Mouse (Mus musculus) embryonic fibroblast, embryonic 13.5 days (primary cell): Measurements from ENCODE around the gene Cntnap5a. TPM values are rescaled to one million over a fixed set of nuclear protein-coding genes. Genes with fewer than 3 reads are reported as not detected.

Experiments used
- H3K27ac ChIP-seq: 2 replicates; pipeline ENCODE4 v1.5.1; 2012; ENCODE audit warnings: low read length, control low read depth, inconsistent platforms; ENCODE audit not compliant: insufficient read depth
- H3K4me1 ChIP-seq: 2 replicates; pipeline ENCODE4 v1.6.1; 2011; ENCODE audit warnings: low read length; ENCODE audit not compliant: control insufficient read depth, insufficient read depth
- H3K4me3 ChIP-seq: 2 replicates; pipeline ENCODE4 v1.5.1; 2011; ENCODE audit warnings: mild to moderate bottlenecking, control low read depth, low read length; ENCODE audit not compliant: insufficient read depth
- CTCF ChIP-seq: IDR thresholded peaks from 2 replicates; pipeline ENCODE4 v1.5.1; 2011; ENCODE audit warnings: mild to moderate bottlenecking, control low read depth, low read length, moderate library complexity, borderline replicate concordance; ENCODE audit not compliant: insufficient read depth
- POLR2A ChIP-seq: IDR thresholded peaks from 2 replicates; pipeline ENCODE4 v1.6.1; 2011; ENCODE audit warnings: low read depth, mild to moderate bottlenecking, control low read depth, low read length, moderate library complexity
- polyA plus RNA-seq: library from polyadenylated mRNA; stranded (reverse); fragments of >200 nt; gene quantifications from 2 replicates; pipeline ENCODE4 v1.2.4, GENCODE M21; 2011; ENCODE audit warnings: low read depth; ENCODE audit not compliant: missing spikeins, insufficient read length

Cntnap5a gene
- polyA plus RNA-seq, 1 experiment = not detected

GRCm38 (mm10) chr1:116409836-116410235 lies 725.3 kb downstream of the Cntnap5a start:
- H3K27ac ChIP-seq = no peak overlapping the region
- TF ChIP-seq POLR2A (no peak), CTCF (no peak)
- no peak overlapping the region for H3K4me3 ChIP-seq
- no peaks in the 10 kb centered on the region for H3K4me1 ChIP-seq

DNA sequence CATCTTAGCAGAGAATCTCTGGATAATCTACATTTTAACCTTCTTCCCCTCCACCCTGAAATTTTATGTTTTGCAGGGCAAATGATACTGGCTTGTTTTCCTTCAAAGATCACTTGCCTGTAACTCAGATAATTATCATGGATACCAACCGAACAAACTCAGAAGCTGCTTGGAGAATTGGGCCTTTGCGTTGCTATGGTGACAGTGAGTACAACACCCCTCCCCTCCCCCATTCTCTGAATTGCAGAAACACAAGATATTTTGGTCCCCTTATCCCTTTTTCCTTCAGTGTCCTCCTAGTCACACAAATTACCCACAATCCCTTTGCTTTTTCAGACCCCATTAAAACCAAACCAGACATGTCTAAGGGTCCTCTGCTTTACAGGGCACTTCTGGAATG lies 743.8 kb downstream of the Cntnap5a start:
- H3K4me1 ChIP-seq = no peaks in the 10 kb centered on the region
- H3K4me3 ChIP-seq = no peak overlapping the region
- TF ChIP-seq CTCF = no peak
- TF ChIP-seq POLR2A = no peak
- H3K27ac ChIP-seq = no peak overlapping the region

DNA sequence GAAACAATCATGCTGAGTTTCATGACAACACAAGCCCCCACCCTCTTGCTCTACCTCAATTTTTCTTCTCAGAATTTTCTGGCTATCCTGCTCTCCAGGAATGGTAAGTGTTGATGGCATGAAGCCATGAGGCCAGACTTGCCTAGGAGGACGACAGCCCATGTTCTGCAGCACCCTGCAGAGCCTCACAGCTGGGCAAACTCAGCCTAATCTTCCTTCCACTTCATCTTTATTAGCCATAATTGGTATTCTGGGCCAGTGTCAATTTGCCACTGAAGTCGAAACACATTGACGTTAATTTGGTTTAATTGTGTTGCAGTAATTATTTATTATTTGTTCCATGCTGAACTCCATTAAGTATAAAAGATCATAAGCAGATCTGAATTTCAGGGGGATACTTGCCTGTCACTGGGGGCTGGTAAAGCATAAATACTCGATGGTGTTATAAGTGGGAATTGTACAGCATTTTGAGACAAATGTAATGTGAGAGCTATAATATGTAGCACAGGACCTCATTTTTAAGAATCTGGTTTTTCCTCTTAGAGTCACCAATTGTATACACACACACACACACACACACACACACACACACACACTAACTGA lies 770.7 kb downstream of the Cntnap5a start:
- TF ChIP-seq POLR2A (no peak), CTCF (no peak)
- H3K4me3 ChIP-seq = no peak overlapping the region
- no peaks in the 10 kb centered on the region for H3K4me1 ChIP-seq
- H3K27ac ChIP-seq = no peak overlapping the region

DNA sequence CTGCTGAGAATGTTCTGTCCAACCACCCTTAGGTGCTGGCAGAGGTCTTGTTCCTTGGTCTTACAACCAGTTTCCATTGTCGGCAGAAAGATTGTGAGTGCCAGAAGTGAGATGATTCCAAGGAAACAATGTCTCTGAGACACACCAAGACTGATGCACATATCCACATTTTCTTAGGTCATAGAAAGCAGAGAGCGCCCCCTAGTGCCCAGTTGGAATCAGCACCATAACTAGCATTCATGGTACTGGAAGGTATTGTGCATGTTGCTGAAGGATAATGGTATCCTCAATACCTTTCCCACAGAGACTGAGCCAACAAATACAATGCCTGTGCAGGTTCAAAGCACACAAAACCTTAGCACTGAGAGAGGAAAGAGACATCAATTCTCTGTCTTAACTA lies 793.1 kb downstream of the Cntnap5a start:
- no peaks in the 10 kb centered on the region for H3K4me1 ChIP-seq
- no peak overlapping the region for H3K27ac ChIP-seq
- no peak overlapping the region for H3K4me3 ChIP-seq
- no peak for TF ChIP-seq POLR2A
- no peak for TF ChIP-seq CTCF

DNA sequence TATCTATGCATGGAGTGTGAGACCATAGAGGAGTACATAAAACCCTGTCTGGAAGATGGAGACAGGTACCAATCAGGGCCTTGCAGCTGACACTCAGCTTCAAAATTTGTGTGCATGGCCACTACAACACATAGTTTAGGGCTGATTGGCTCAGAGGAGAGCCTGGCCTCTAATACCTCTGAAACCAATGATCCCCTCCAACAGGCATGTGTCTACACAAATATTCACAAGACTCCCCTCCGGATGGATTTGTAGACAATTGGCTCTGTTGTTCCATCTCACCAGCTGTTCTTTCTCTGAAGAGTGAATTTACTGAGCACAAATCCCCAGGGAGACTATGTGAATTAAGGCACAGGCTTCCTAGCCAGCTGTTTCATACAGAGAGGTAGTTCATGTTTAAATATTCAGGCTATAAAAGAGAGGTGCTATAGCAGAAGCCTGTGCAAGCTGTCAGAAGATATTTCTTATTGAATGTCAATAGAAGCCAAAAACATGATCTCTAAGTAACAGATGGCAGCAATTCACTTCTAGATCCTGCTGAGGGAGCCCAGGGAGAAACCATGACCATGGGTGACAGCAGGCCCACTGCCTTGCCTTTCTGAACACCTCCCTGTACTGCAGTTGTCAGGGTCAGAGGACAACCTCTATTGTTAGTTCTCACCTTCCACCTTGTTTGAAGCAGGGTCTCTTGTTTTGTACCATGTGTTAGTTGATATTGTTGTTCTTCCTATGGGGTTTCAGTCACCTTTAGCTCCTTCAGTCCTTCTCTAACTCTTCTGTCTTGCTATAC lies 804.4 kb downstream of the Cntnap5a start:
- TF ChIP-seq POLR2A (no peak), CTCF (no peak)
- no peak overlapping the region for H3K4me3 ChIP-seq
- no peaks in the 10 kb centered on the region for H3K4me1 ChIP-seq
- no peak overlapping the region for H3K27ac ChIP-seq

- no peak overlapping the region for H3K4me3 ChIP-seq
- H3K4me1 ChIP-seq = no peaks in the 10 kb centered on the region
- TF ChIP-seq CTCF = no peak
- no peak for TF ChIP-seq POLR2A
- H3K27ac ChIP-seq = no peak overlapping the region
These were observed 893.6 kb downstream of the Cntnap5a start for GRCm38 (mm10) chr1:116577969-116578666.

- Histone ChIP-seq H3K27ac (no peak overlapping the region), H3K4me3 (no peak overlapping the region), H3K4me1 (no peaks in the 10 kb centered on the region)
- no peak for TF ChIP-seq CTCF
- TF ChIP-seq POLR2A = no peak
These were observed 931.7 kb downstream of the Cntnap5a start for GRCm38 (mm10) chr1:116616272-116616671.
